Mouse (Mus musculus) left cerebral cortex, adult 11 months (tissue): ENCODE results near the gene Dera.

Source experiments
- DNase-seq: peaks from one replicate; pipeline ENCODE4 v3.0.0; 2022; ENCODE audit warnings: low spot score

Gene Dera

DNA sequence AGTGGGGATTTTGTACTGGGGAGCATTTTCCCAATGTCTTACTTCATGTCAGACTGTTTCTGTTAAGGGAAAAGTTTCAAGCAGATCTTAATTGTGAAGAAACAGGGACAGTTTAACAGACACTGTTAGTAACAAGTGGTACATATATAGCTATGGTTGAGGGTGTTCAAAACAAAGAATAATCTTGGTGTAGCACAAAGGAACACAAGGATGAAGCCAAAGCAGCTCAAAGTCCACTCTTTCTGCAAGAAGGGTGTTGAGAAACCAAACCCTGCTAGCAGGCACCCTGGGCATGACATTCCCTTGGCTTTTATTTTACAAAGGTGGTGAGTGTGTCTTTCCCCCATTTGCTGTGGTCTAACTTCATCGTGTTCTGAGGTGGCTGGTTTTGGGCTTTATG is 3.5 kb downstream of the Dera start:
- DNase-seq = no peak

DNA sequence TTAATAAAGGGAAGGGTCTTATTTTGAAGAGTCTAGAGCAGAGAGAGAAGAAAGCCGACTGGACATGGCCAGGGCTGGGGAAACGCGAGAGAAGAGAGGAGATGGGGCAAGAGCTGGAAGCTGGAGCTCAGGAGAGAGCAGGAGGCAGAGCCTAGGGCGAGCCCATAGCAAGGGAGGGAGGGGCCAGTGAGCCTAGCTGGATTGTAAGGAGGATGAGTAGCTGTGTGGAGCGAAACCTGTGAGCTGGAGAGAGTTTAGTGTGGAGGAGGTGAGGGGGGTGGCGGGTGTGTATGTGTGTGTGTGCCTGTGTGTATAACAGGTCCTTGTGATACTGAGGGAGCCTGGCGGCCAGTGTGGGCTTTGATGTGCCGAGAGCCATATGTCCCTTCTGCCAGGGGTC is 5.3 kb downstream of the Dera start:
- DNase-seq = no peak

DNA sequence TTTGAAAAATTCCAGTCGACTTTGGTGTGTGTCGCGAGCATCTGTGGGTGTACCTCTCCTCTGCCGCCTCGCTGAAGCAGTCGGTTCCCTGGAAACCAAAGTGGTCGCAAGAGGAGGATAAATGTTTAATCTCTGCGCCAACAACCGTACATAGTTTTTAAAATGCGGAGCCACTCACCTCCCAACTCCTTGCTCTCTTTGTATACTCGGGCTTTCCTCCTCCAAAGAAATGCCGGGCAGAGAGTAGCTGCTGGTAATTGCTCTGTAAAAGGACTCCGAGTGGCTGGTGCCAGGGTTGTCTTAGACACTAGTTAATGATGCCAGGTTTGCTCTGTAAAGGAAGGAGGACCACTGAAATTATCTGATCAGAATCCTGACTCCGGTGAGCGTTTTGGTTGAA is 6.6 kb downstream of the Dera start:
- no peak for DNase-seq

DNA sequence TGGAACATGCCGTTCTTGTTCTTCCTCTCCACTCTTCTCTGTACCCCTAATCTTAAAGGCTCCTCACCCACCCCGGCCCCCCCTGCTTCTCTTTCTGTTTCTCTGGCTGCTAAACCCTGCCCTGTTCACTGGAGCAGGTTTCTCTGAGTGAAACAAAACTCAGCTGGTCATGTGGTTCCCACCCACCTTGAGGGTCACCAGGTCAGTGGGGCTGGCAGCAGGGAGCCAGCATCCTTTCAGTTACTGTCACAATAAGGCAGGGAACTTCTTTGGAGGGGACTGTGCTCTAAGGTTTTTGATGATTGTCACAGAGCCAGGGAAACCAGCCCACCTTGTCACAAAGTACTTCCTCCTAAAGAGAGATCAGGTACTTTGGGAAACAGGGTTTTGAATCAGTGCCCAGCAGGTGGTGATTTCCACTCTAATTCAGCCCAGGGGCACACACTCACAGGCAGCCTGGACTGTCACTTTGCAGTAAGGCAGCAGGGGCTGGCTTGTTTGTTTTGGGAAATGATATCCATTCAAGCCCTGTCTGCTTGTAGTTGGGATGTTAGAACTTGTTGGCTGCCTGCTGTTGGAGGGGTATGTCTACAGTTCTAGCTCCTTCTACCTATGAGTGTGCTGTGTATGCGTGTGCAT is 10.3 kb downstream of the Dera start:
- no peak for DNase-seq

DNA sequence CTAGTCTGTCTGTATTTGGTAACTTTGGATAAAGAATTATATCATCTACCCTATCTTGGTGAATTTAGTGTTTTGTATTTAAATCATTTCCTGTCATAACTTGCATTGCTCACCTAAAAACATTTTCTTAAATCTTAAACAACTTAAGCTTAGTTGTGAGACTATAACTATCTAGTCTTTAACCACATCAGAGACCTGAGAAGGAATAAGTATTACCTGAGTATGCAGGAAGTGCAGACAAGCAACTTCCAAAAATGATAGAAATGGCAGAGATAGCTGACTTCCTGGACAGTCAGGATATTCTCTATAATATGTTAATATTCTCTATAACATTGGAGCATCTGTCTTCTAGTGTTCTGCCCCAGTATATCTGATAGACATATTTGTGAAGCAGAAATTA is 11.8 kb downstream of the Dera start:
- no peak for DNase-seq

DNA sequence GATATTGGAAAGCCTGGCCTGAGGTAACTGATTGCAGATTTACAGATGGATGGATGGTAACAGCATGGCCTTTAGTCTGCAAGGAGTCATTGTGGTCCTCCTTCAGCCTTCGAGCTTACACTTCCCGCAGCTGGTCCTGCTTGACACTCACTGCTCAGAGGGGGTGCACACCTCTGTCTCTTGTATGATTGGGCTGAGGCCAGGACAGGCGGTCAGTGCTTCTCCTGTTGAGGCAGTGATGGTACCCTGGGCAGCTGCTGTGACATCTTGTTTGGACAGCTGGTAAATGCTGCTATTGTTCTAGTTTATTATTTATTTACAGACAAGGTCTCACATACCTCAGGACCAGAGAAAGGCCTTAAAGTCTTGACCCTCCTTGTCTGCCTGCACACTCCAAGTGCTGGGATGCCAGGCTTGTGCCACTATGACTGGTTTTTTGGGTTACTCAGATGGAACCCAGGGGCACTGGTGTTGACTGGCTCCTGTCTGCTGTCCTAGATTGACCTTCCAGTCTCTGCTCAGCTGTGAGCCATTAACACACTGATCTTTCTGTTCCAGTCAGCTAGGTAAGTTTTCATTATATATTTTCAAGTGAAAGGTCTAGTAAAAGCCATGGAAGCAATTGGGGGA is 17.4 kb downstream of the Dera start:
- no peak for DNase-seq

DNA sequence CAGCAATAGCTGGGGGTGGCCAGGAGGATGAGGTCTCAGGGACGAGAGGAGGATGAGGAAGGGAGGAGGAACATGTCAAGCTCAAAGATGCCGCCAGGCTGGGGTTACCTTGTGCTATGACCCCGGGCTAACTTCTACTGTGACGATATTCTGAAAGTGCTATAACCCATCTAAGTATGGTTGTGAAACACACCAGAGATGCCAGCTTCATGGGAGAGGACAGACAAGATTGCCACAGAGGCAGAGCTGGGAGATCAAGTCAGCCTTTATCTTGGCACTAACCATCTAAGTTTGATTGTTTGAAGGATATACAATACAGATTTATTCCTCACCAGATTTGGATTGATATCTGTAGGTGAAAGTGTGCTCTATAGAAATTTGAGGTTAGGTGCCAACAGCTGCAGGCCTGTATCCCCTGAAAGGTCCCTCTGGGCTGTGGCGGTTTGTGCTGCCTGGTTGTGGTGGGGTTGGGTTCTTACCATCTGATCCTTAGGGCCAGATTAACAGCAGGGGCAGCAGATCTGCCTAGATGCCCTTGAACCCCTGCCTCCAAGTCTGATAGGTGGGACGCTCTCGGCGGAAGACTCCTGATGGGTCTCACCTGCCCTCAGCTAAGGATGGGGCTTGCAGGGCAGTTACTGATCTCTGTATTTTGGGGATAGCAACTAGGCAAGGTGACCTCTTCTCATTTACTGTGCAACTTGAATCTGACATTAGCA is 18.7 kb downstream of the Dera start:
- no peak for DNase-seq

DNA sequence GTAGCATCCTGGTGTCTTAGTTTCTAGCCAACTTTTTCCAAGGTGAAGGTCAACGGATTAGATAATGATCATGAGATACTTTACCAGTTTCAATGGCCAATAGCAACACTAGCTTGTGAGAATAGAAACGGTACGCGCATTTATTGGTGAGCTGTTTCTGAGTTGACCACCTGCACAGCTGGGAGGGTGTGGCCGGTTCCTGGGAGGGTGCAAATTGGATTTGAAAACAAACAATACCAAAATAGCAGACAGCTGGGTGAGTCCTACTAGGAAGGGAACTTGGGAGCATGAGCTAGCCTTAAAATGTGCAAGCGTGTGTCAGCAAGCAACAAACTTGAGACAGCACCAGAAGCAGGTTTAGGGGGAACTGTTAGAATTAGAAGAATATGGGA is 19.3 kb downstream of the Dera start:
- DNase-seq = no peak

DNA sequence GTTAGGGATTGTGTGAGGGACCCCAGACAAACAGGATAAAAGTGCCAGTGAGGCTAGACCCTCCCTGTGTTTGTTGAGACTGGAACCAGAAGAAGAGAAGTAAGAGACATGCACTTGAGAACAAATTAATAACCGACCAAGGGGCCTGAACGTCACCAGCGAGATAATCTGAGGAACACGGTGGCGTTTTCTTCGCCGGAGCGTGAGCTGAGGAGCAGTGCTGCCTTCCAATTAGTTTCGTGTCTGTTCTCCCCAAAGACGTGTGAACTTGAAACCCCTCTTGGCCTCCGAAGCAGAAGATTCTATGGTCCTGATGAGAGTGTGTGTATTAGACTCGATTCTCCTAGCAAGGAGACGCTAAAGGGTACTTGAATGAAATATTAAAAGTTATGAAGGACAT is 19.8 kb downstream of the Dera start:
- DNase-seq = no peak

DNA sequence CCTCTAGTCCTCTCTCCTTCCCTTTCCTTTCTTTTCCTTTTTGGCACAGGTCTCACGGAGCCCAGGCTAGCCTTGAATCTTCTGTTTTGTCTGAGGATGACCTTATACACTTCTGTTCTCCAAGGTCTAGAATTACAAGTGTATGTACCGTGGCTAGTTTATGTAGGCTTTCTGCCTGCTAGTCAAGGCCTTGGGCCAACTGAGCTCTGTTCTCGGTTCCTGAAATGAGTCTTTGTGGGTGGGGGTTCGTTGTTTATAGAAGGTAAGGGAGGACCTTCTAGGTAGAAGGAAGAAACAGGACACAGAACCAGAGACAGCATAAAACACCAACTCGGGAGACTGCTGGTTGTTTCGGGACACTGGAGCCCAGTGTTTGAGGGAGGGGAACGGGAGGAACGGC is 20.8 kb downstream of the Dera start:
- no peak for DNase-seq

DNA sequence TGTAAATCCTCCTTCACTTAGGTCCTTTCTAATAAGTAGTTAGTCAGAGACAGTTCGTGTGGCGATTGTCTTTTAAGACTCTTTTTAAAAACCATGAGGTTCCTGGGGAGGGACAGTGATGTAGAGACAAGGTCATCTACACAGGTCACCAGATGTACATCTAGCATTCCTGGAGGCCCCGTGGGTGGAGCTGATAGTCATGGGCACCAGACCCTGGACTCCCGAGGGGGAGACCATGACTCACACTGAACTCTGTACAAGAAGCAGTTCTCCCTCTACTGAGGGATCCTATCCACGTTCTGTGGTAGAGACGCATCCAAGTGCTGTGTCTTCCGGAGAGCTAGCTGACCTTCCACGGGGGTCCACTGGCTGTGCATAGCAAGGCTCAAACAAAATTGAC is 22.6 kb downstream of the Dera start:
- DNase-seq = no peak

DNA sequence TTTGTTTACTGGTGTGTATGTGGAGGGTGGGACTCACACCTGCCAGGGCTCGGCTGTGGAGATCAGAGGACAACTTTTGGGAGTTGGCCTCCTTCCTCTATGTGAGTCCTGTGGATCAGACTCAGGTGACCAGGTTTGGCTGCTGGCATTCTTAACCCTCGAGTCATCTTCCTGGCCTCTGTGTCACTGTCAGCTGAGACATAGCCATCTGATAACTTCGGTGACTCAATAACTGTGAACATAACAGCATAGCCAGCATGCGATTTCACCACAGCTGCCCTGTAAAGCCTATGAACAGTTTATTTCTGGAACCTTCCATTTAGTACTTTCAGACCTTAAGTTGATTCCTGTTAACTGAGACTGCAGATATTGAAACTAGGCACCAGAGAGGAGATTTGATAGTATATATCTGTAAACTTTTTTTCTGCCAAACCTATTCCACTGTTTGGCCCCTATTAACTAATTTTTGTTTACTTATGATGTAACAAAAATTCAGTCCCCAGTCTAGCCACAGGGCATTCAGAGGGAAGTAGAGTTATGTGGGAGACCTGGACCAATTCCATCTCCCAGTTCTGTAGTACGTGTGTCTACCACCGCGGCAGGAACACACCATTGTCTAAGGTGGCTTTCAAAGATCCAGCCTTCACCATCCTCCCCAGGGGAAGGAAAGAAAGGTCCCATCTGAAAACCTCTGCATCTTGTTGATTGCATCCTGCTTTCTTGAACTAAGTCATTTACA is 29.7 kb downstream of the Dera start:
- DNase-seq = no peak

DNA sequence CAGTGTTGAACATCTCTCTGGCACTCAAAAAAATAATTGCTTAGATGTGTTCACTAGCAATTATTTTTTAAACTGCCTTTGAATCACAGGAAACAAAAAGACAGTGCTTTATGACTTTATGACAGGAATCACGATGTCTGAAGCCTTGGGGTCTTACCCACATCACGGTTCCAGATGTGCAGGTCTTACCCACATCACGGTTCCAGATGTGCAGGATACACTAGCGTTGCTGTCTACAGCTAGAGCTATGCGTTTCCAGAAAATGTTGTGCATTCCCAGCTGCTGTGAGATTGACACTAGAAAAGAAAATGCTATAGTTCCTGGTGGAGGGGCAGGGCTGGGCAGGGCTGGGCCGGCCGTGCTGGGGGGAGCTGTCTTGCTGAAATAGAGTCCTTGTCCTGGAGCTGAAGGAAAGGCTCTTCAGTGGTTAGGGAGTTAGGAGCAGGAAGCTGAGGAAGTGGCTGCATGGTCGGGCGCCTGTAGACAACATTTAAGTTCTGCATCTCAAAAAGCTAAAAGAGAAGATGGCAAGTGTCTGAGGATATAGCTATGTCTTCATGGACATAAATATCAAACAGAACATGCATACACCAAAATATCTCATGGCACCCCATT is 34.7 kb downstream of the Dera start:
- no peak for DNase-seq

DNA sequence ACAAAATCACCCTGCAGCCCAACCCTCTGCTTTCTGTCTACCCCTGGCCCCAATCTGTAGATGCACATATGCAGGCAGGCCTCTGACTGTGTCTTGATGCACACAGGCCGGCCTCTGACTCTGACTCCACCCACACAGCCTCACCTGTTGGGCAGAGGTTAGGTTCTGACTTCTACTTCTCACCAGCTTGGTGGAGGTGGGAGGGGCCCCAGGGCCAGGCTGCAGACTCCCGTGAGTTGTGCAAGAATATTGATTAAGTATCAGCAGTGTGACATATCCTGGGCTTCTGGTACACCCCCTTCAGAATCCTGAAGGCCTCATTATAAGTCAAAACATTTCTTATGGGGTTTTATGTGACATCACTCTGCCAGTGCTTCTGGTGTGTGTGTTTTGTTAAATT is 35.3 kb downstream of the Dera start:
- DNase-seq = no peak

DNA sequence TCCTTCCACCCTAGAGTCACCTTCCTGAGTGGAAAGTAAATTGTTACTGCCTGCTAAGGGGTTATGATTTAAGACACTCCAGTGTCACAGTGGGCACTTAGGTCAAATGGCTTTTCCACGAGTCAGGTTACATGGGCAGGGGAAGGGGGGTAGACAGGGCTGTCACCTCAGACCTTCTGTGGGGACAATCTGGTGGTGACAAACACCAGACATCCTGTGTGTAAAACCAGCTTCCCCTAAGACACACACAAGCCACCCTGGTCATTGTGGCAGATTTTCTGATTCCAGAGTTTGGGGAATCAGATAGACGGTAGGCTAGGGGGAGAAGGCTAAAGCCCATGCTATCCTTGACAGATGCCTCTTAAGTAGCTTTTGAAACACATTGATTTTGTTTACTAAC is 41.1 kb downstream of the Dera start:
- DNase-seq = no peak

DNA sequence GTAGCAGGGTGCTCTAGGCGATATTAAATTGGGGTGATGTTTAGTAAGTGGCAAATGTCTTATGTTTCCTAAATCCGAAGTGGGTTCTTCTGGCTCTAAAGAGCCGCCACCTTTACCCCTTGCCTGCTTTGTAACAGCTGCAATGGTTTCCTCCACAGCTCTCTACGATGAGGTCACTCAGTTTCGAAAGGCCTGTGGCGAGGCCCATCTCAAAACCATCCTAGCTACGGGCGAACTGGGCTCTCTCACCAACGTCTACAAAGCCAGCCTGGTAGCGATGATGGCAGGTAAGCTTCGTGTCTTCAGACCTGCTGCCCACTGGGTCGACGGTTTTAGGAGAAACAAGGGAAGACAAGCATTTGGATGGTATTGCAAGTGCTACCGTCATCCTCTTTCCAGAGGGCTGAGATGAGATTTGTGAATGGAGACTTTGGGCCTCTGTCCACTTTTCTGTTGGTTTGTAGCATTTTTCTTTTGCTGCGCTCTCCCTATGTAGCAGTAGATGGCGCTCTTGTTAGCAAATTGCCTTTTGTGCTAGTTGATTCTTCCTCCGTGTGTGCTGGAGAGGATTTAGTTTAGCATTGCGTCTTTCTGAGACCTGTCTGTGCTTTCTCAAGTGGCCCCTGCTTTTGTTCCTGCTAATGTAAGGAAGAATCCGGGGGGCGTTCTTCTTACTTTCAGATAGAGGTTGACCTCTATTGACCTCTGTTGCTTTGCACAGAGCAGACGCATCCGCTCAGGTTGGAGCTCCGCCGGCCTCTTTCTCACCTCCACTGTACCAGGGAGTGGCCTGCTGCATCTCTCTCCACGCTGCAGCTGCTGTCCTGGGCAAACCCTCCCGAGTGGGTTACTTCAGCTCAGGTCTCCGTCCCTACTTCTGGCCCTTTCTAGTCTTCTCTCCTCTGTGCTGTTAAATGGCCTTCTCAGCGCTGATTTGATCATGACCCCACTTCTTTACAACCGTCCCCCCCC is 42.5 kb downstream of the Dera start:
- DNase-seq = peak; percentile 8

DNA sequence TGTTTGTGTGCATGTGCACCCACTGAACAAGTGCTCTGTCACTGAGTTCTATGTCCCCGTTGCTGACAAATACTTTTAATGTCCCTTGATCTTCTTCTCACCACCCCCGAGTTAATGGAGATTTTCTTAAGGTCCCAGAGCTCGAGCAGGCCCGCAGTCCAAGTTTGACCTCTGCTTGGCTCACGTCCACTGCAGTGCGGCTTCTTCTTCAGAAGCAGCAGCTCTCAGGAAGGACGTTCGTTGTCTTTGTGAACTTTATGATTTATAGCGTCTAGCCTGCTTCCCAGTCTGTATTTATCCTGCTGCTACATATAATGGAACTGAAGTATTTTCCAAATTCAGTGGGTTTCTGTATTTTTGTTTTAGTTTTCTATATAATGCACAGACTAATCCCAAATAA is 44.9 kb downstream of the Dera start:
- DNase-seq = no peak

DNA sequence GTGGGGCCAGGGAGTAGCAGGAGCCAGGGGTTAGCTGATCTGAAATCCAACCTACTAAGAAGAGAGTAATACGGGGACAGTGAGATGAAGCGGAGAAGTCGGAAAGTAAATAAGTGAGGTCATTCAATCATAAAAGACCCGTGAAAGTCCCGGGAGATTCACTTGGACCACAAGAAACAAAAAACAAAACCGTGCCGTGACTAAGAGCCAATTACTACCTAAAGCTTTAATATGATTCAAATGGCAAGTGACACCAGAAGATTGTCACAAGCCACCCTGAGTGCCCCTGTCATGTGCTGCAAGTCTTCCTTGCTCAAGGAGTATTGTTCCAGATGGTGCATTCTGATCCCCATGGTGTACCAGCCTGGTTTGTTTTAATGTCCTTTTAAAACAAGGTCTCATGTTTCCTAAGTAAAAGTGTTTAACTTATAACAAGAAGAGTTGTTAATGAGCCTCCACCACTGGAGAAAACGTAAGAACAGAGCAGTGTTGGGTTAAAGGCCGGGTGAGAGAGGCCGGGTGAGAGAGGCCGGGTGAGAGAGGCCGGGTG is 49.2 kb downstream of the Dera start:
- no peak for DNase-seq

DNA sequence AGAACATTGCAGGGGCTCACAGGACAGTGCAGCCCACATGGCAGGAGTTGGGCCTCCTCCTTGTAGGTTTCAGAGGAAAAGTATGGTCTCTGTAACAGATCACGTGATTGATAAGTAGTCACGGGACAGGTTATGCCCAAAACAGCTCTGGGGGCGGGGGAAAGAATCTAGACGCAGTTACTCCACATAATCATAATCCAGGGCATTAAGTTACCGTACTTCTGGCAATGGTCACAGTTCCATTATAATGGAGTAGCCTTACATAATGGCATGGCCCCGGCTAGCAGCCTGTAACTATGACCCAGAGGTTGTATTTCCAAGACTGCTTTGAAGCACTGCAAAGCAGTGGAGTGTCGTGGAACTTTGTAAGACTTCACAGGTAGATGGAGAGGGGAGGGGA is 49.8 kb downstream of the Dera start:
- DNase-seq = no peak

DNA sequence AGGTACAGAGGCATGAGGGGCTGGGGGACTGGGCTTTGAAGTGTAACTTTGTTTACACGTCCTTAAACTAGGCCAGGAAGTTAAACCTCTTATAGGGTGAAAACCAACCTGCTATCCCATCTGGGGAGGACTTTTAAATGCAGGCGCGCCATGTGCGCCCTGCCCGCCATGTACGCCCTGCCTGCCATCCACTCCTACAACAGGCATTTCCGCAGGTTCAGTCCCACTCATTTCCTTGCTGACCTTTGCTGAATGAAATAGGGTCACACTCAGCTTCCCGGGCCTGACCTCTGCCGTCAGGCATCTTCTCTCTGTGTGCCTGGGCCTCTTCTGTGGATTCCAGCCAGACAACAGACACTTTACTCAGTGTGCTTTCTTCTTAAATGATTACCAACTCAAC is 50.3 kb downstream of the Dera start:
- DNase-seq = no peak

DNA sequence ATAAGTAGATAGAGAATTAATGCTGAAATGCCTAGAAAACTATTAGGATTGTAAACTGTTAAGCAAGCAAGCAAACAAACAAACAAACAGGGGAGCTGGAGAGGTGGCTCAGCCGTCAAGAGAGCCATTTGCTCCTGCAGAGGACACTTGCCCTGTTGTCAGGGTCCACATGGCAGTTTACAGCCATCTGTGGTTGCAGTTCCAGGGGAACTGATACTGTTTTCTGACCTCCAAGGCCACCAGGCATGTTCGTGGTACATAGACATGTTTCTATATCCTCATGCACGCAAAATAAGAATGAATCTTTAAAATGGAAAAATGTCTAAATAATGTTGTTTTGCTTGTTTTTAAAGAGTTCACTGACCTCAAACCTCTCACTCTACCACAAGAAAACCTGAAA is 52.0 kb downstream of the Dera start:
- DNase-seq = no peak
